19 mouse cellular contexts compared by ENCODE assay signal in the genomic region with DNA sequence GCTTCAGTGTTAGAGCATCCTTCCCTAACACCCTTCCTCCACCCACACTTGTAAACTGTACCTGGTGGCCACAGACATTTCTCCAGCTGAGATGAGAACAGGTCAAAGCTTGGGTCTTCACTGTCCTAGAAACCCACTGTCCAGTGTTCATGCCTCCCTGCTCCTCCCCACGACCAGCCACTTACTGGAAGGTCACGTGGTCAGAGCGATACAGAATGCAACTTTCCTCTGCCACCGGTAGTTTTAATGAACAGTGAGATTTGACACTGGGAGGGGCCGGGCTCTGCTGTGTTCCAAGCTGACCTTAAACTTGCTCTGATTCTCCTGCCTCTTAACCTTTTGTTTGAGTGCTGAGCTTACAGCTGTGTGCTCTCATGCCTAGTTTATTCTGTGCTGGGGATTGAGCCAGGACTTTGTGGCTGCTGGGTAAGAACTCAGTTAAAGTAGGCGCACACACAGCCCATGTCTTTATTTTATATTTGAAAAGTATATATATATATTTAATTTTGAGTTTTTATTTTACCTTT. TPM values are rescaled to one million over a fixed set of nuclear protein-coding genes. Genes with fewer than 3 reads are reported as not detected.
DNase-seq lines count a peak whose midpoint lies in the region; ATAC-seq and TF ChIP-seq lines count a peak whose summit lies in the region.
"Had no signal": no experiment of that assay in that cellular context is flagged by ENCODE, and none has a peak within 500 bp of the region (broad histone marks: within the 10 kb centered on the region; RNA-seq: fewer than 3 reads in every experiment).

No protein-coding gene starts in this region.

- WGBS in heart, embryonic 12.5 days: 47% methylated on average over 6 of the region's 6 CpGs
- WGBS in lung, postnatal 0 days: 19% methylated on average over 6 of the region's 6 CpGs

- intact Hi-C loops in heart, postnatal 25 days (cut with DNase I): no loop called here

- H3K36me3 ChIP-seq in heart, embryonic 12.5 days: no peaks in the 10 kb centered on the region
- no peaks in the 10 kb centered on the region for H3K36me3 ChIP-seq in lung, postnatal 0 days (ENCODE audit: insufficient read depth, low read length)
- H3K36me3 ChIP-seq: forebrain, embryonic 12.5 days; hindbrain, embryonic 15.5 days; intestine, embryonic 15.5 days had no signal

- no peaks in the 10 kb centered on the region for H3K9me3 ChIP-seq in heart, embryonic 12.5 days (replicated peaks)
- no peaks in the 10 kb centered on the region for H3K9me3 ChIP-seq in lung, postnatal 0 days (ENCODE audit: low read length)
- H3K9me3 ChIP-seq: forebrain, embryonic 12.5 days; hindbrain, embryonic 15.5 days; intestine, embryonic 15.5 days had no signal

- H3K9ac ChIP-seq in heart, embryonic 12.5 days: 0 out of 2 replicates have a peak overlapping the region, but pooled peaks have one; percentile 3
- no peak overlapping the region for H3K9ac ChIP-seq in lung, postnatal 0 days (replicated peaks; ENCODE audit: low read depth)
- H3K9ac ChIP-seq: forebrain, embryonic 12.5 days; hindbrain, embryonic 15.5 days; intestine, embryonic 15.5 days; liver, embryonic 14.5 days had no signal

- no peaks in the 10 kb centered on the region for H3K27me3 ChIP-seq in heart, embryonic 12.5 days (replicated peaks)
- no peaks in the 10 kb centered on the region for H3K27me3 ChIP-seq in lung, postnatal 0 days (replicated peaks; ENCODE audit: insufficient read depth, low read length)
- H3K27me3 ChIP-seq: forebrain, embryonic 12.5 days; hindbrain, embryonic 15.5 days; intestine, embryonic 15.5 days had no signal

- no peak overlapping the region for H3K27ac ChIP-seq in heart, embryonic 12.5 days (ENCODE audit: poor library complexity, severe bottlenecking)
- no peak overlapping the region for H3K27ac ChIP-seq in lung, postnatal 0 days (ENCODE audit: low read length)
- H3K27ac ChIP-seq: forebrain, embryonic 12.5 days; hindbrain, embryonic 15.5 days; intestine, embryonic 15.5 days; liver, embryonic 14.5 days; macrophage had no signal

- no peak for DNase-seq in heart, postnatal 25 days (ENCODE audit: low spot score)
- peak; percentile 58 for DNase-seq in lung, postnatal 0 days (ENCODE audit: low spot score)
- no peak for DNase-seq in lung, postnatal 14 days
- DNase-seq in lung, postnatal 10 days: peak; percentile 54
- no peak for DNase-seq in right cerebral cortex, adult 18-20 months
- no peak for DNase-seq in frontal cortex, postnatal 10 days (ENCODE audit: low spot score in 2 of 2)
- DNase-seq: adrenal gland, postnatal 25 days; cerebellum, postnatal 10 days; kidney, adult 9 months; kidney, postnatal 4 days; right cerebral cortex, postnatal 25 days; thymus, postnatal 14 days had no signal

- no peak for TF ChIP-seq EP300 in lung, postnatal 0 days (IDR thresholded peaks at IDR 0.05)

- H3K4me2 ChIP-seq in heart, embryonic 12.5 days: no peak overlapping the region
- H3K4me2 ChIP-seq in lung, postnatal 0 days (replicated peaks; ENCODE audit: low read depth, low read length): no peak overlapping the region
- H3K4me2 ChIP-seq: forebrain, embryonic 12.5 days; hindbrain, embryonic 15.5 days; intestine, embryonic 15.5 days had no signal

- no peak for ATAC-seq in heart, embryonic 12.5 days (ENCODE audit: insufficient number of reproducible peaks, low FRiP score)
- no peak for ATAC-seq in lung, postnatal 0 days
- ATAC-seq: intestine, embryonic 15.5 days had no signal

- TF ChIP-seq CTCF in lung, postnatal 0 days (IDR thresholded peaks at IDR 0.05): no peak

- H3K4me1 ChIP-seq in heart, embryonic 12.5 days (replicated peaks): peaks cover 10% of the 10 kb centered on the region
- H3K4me1 ChIP-seq in lung, postnatal 0 days (ENCODE audit: insufficient read depth, low read depth, low read length): peaks cover 6% of the 10 kb centered on the region; the same call in 1 of the 2 replicates

- no peak overlapping the region for H3K4me3 ChIP-seq in heart, embryonic 12.5 days
- H3K4me3 ChIP-seq in lung, postnatal 0 days (ENCODE audit: low read depth, low read length): no peak overlapping the region
- H3K4me3 ChIP-seq: forebrain, embryonic 12.5 days; hindbrain, embryonic 15.5 days; intestine, embryonic 15.5 days had no signal

RNA-seq across cellular contexts. Expression of gene Ncbp3, which starts 3.3 kb away (rescaled TPM):
- polyA plus RNA-seq in heart, embryonic 12.5 days (2016; fragmentation: Nextera tagmentation; extraction: Ambion mirVana): 10.9 and 11.0 TPM in 2 replicates
- total RNA-seq in heart, postnatal 25 days (2021): 1 to 10 TPM; 5.6 to 6.2 TPM
- 5.3 and 6.5 TPM in 2 replicates for polyA plus RNA-seq in lung, postnatal 0 days (2015; fragmentation: Nextera tagmentation; extraction: Ambion mirVana)

RNA-seq across cellular contexts. Expression of gene Camkk1, which starts 25.5 kb away (rescaled TPM):
- 2.0 and 2.2 TPM in 2 replicates for polyA plus RNA-seq in heart, embryonic 12.5 days (2016; fragmentation: Nextera tagmentation; extraction: Ambion mirVana)
- 1 to 10 TPM in 1 of 2 experiments, under 1 TPM in 1; 0.95 to 1.2 TPM for total RNA-seq in heart, postnatal 25 days (2021)
- 5.4 and 6.1 TPM in 2 replicates for polyA plus RNA-seq in lung, postnatal 0 days (2015; fragmentation: Nextera tagmentation; extraction: Ambion mirVana)
- polyA plus RNA-seq: macrophage had no signal

RNA-seq across cellular contexts. Expression of gene P2rx1, which starts 45.4 kb away (rescaled TPM):
- 2.2 and 2.7 TPM in 2 replicates for polyA plus RNA-seq in heart, embryonic 12.5 days (2016; fragmentation: Nextera tagmentation; extraction: Ambion mirVana)
- under 1 TPM; 0.29 to 0.50 TPM for total RNA-seq in heart, postnatal 25 days (2021)
- 1.9 and 2.1 TPM in 2 replicates for polyA plus RNA-seq in lung, postnatal 0 days (2015; fragmentation: Nextera tagmentation; extraction: Ambion mirVana)

RNA-seq across cellular contexts. Expression of gene Itgae, which starts 46.1 kb away (rescaled TPM):
- polyA plus RNA-seq in heart, embryonic 12.5 days (2016; fragmentation: Nextera tagmentation; extraction: Ambion mirVana): 0.17 and 0.19 TPM in 2 replicates
- under 1 TPM; 0.08 to 0.16 TPM for total RNA-seq in heart, postnatal 25 days (2021)
- polyA plus RNA-seq in lung, postnatal 0 days (2015; fragmentation: Nextera tagmentation; extraction: Ambion mirVana): 0.23 and 0.30 TPM in 2 replicates
- total RNA-seq: midbrain, postnatal 0 days had no signal

Comparison
In these comparisons a context has a peak if more than half of its experiments do, and no peak if none do; other contexts are left out.
1. DNase-seq: peak in lung, postnatal 0 days (single experiment) and lung, postnatal 10 days (single experiment); none in heart, postnatal 25 days (single experiment), lung, postnatal 14 days (single experiment), right cerebral cortex, adult 18-20 months (single experiment) and frontal cortex, postnatal 10 days (0 of 2).